Mouse (Mus musculus): ENCODE data around the gene Znrd1. TPM values are rescaled to one million over a fixed set of nuclear protein-coding genes. Genes with fewer than 3 reads are reported as not detected.

Znrd1 gene
- polyA plus RNA-seq (2015; fragmentation: Nextera tagmentation; extraction: Ambion mirVana): 31.7 and 31.8 TPM in 2 replicates

GRCm38 (mm10) chr17:36957999-36958743, at the start of gene Znrd1, which contains the start of gene Znrd1as:
Znrd1 (minus strand) TSS chr17:36958559.
Znrd1as (plus strand) TSS chr17:36958592.
- H3K4me1 ChIP-seq (replicated peaks): peaks cover 18% of the 10 kb centered on the region
- no peaks in the 10 kb centered on the region for H3K9me3 ChIP-seq (replicated peaks)
- peak within 1 kb of the TSS; percentile 73 for H3K4me2 ChIP-seq
- peak within 1 kb of the TSS; percentile 76 for H3K4me3 ChIP-seq (replicated peaks)
- H3K36me3 ChIP-seq: peaks cover 8% of the 10 kb centered on the region; the same call in 1 of the 2 replicates
- H3K27me3 ChIP-seq: no peaks in the 10 kb centered on the region
- ATAC-seq (ENCODE audit: low read depth): peak; percentile 94
- peak; percentile 93 for DNase-seq
- H3K9ac ChIP-seq: peak within 1 kb of the TSS; percentile 79
- WGBS (ENCODE audit: insufficient replicate concordance): under 1% methylated on average over 46 of the region's 46 CpGs
- H3K27ac ChIP-seq: peak within 1 kb of the TSS; percentile 15; the same call in 1 of the 2 replicates

GRCm38 (mm10) chr17:37003366-37003765, 45.0 kb upstream of the Znrd1 start:
- DNase-seq: no peak
- H3K9ac ChIP-seq: no peak overlapping the region
- no peaks in the 10 kb centered on the region for H3K36me3 ChIP-seq
- 42% methylated on average over 4 of the region's 4 CpGs for WGBS (ENCODE audit: insufficient replicate concordance)
- no peak overlapping the region for H3K27ac ChIP-seq
- H3K4me3 ChIP-seq (replicated peaks): peak overlapping the region; percentile 53
- peak overlapping the region; percentile 55 for H3K4me2 ChIP-seq
- no peaks in the 10 kb centered on the region for H3K9me3 ChIP-seq (replicated peaks)
- ATAC-seq (ENCODE audit: low read depth): no peak
- peaks cover 26% of the 10 kb centered on the region for H3K27me3 ChIP-seq
- no peaks in the 10 kb centered on the region for H3K4me1 ChIP-seq (replicated peaks)

GRCm38 (mm10) chr17:37002364-37003330, 44.3 kb upstream of the Znrd1 start:
- peak; percentile 36; the same call in 1 of the 2 replicates for ATAC-seq (ENCODE audit: low read depth)
- H3K9ac ChIP-seq: peak overlapping the region; percentile 54
- no peak for DNase-seq
- H3K4me1 ChIP-seq (replicated peaks): no peaks in the 10 kb centered on the region
- no peak overlapping the region for H3K27ac ChIP-seq
- WGBS (ENCODE audit: insufficient replicate concordance): 2% methylated on average over 49 of the region's 49 CpGs
- no peaks in the 10 kb centered on the region for H3K36me3 ChIP-seq
- peak overlapping the region; percentile 55 for H3K4me2 ChIP-seq
- H3K4me3 ChIP-seq (replicated peaks): peak overlapping the region; percentile 53
- peaks cover 26% of the 10 kb centered on the region for H3K27me3 ChIP-seq
- no peaks in the 10 kb centered on the region for H3K9me3 ChIP-seq (replicated peaks)

- 71% methylated on average over 7 of the region's 7 CpGs for WGBS (ENCODE audit: insufficient replicate concordance)
- no peaks in the 10 kb centered on the region for H3K9me3 ChIP-seq (replicated peaks)
- no peaks in the 10 kb centered on the region for H3K36me3 ChIP-seq
- H3K9ac ChIP-seq: no peak within 1 kb of the TSS
- H3K4me3 ChIP-seq (replicated peaks): no peak within 1 kb of the TSS
- H3K27ac ChIP-seq: no peak within 1 kb of the TSS
- peaks cover 26% of the 10 kb centered on the region for H3K27me3 ChIP-seq
- H3K4me2 ChIP-seq: no peak within 1 kb of the TSS
- DNase-seq (no peak), ATAC-seq (ENCODE audit: low read depth) (no peak)
- no peaks in the 10 kb centered on the region for H3K4me1 ChIP-seq (replicated peaks)
Measured at GRCm38 (mm10) chr17:37000863-37001262, 42.5 kb upstream of the Znrd1 start, which contains the start of gene Zfp57. Zfp57 (plus strand) TSS chr17:37001163.

- no peaks in the 10 kb centered on the region for H3K36me3 ChIP-seq
- DNase-seq: no peak
- no peaks in the 10 kb centered on the region for H3K4me1 ChIP-seq (replicated peaks)
- peaks cover 15% of the 10 kb centered on the region for H3K27me3 ChIP-seq
- no peak overlapping the region for H3K27ac ChIP-seq
- H3K9me3 ChIP-seq (replicated peaks): no peaks in the 10 kb centered on the region
- no peak for ATAC-seq (ENCODE audit: low read depth)
- H3K9ac ChIP-seq: no peak overlapping the region
- no peak overlapping the region for H3K4me2 ChIP-seq
- 46% methylated on average over 2 of the region's 2 CpGs for WGBS (ENCODE audit: insufficient replicate concordance)
- H3K4me3 ChIP-seq (replicated peaks): no peak overlapping the region
Measured at GRCm38 (mm10) chr17:36998477-36998876, 40.1 kb upstream of the Znrd1 start.

GRCm38 (mm10) chr17:36997033-36997735, 38.8 kb upstream of the Znrd1 start:
- Histone ChIP-seq H3K9me3 (replicated peaks) (no peaks in the 10 kb centered on the region), H3K27me3 (peaks cover 3% of the 10 kb centered on the region; the same call in 1 of the 2 replicates), H3K4me1 (replicated peaks) (no peaks in the 10 kb centered on the region), H3K4me2 (no peak overlapping the region), H3K4me3 (replicated peaks) (no peak overlapping the region), H3K27ac (no peak overlapping the region), H3K9ac (no peak overlapping the region), H3K36me3 (no peaks in the 10 kb centered on the region)
- no peak for DNase-seq
- ATAC-seq (ENCODE audit: low read depth): no peak
- 21% methylated on average over 7 of the region's 7 CpGs for WGBS (ENCODE audit: insufficient replicate concordance)

GRCm38 (mm10) chr17:36995448-36995847, 37.1 kb upstream of the Znrd1 start:
- ATAC-seq (ENCODE audit: low read depth) (no peak), DNase-seq (no peak)
- no peaks in the 10 kb centered on the region for H3K36me3 ChIP-seq
- H3K4me2 ChIP-seq: no peak overlapping the region
- H3K27ac ChIP-seq: no peak overlapping the region
- no peaks in the 10 kb centered on the region for H3K27me3 ChIP-seq
- H3K4me3 ChIP-seq (replicated peaks): no peak overlapping the region
- 61% methylated on average over 3 of the region's 3 CpGs for WGBS (ENCODE audit: insufficient replicate concordance)
- H3K9me3 ChIP-seq (replicated peaks): no peaks in the 10 kb centered on the region
- H3K4me1 ChIP-seq (replicated peaks): no peaks in the 10 kb centered on the region
- H3K9ac ChIP-seq: no peak overlapping the region

GRCm38 (mm10) chr17:36994528-36994927, 36.2 kb upstream of the Znrd1 start:
- no peak overlapping the region for H3K4me3 ChIP-seq (replicated peaks)
- H3K4me1 ChIP-seq (replicated peaks): no peaks in the 10 kb centered on the region
- H3K9ac ChIP-seq: no peak overlapping the region
- H3K27ac ChIP-seq: no peak overlapping the region
- no peak overlapping the region for H3K4me2 ChIP-seq
- ATAC-seq (ENCODE audit: low read depth) (no peak), DNase-seq (no peak)
- 64% methylated on average over 2 of the region's 2 CpGs for WGBS (ENCODE audit: insufficient replicate concordance)
- no peaks in the 10 kb centered on the region for H3K36me3 ChIP-seq
- H3K9me3 ChIP-seq (replicated peaks): no peaks in the 10 kb centered on the region
- H3K27me3 ChIP-seq: peaks cover 5% of the 10 kb centered on the region

- 58% methylated on average over 4 of the region's 4 CpGs for WGBS (ENCODE audit: insufficient replicate concordance)
- no peak for ATAC-seq (ENCODE audit: low read depth)
Measured at GRCm38 (mm10) chr17:36993770-36994325, 35.5 kb upstream of the Znrd1 start.

GRCm38 (mm10) chr17:36992336-36993104, 34.2 kb upstream of the Znrd1 start:
- Histone ChIP-seq H3K9ac (no peak overlapping the region), H3K36me3 (no peaks in the 10 kb centered on the region), H3K27ac (no peak overlapping the region), H3K4me3 (replicated peaks) (no peak overlapping the region), H3K9me3 (replicated peaks) (no peaks in the 10 kb centered on the region), H3K4me2 (no peak overlapping the region), H3K27me3 (peaks cover 25% of the 10 kb centered on the region), H3K4me1 (replicated peaks) (no peaks in the 10 kb centered on the region)
- DNase-seq (no peak), ATAC-seq (ENCODE audit: low read depth) (no peak)
- WGBS (ENCODE audit: insufficient replicate concordance): 11% methylated on average over 3 of the region's 3 CpGs

More at GRCm38 (mm10) chr17:36993770-36994325, 35.5 kb upstream of the Znrd1 start:
- H3K4me1 ChIP-seq (replicated peaks): no peaks in the 10 kb centered on the region
- peaks cover 12% of the 10 kb centered on the region for H3K27me3 ChIP-seq
- no peak overlapping the region for H3K4me2 ChIP-seq
- H3K9ac ChIP-seq: no peak overlapping the region
- H3K27ac ChIP-seq: no peak overlapping the region
- H3K4me3 ChIP-seq (replicated peaks): no peak overlapping the region
- H3K36me3 ChIP-seq: no peaks in the 10 kb centered on the region
- no peak for DNase-seq
- no peaks in the 10 kb centered on the region for H3K9me3 ChIP-seq (replicated peaks)
